Mouse (Mus musculus): ENCODE data around the gene Kif6. TPM values are rescaled to one million over a fixed set of nuclear protein-coding genes. Genes with fewer than 3 reads are reported as not detected.

Kif6 gene
- polyA plus RNA-seq, 1 experiment from 2014 or later, result 3.5 TPM

GRCm38 (mm10) chr17:49709192-49709591, 94.3 kb downstream of the Kif6 start:
- Histone ChIP-seq H3K36me3 (ENCODE audit: control insufficient read depth, insufficient read depth, low read length) (no peaks in the 10 kb centered on the region), H3K9ac (ENCODE audit: low read length) (no peak overlapping the region), H3K27me3 (ENCODE audit: control insufficient read depth, insufficient read depth, low read length) (no peaks in the 10 kb centered on the region), H3K9me3 (ENCODE audit: control insufficient read depth, low read length) (no peaks in the 10 kb centered on the region), H3K4me3 (ENCODE audit: low read depth, low read length) (no peak overlapping the region), H3K4me2 (ENCODE audit: low read depth) (no peak overlapping the region), H3K4me1 (ENCODE audit: control insufficient read depth, insufficient read depth, low read length) (no peaks in the 10 kb centered on the region), H3K27ac (ENCODE audit: low read depth, low read length) (no peak overlapping the region)
- ATAC-seq (ENCODE audit: insufficient read depth, low FRiP score, low TSS enrichment), result no peak
- no peak for DNase-seq (ENCODE audit: low spot score)
- WGBS, result 77% methylated on average over 2 of the region's 2 CpGs

GRCm38 (mm10) chr17:49710101-49710630, 95.2 kb downstream of the Kif6 start:
- Histone ChIP-seq H3K9ac (ENCODE audit: low read length) (no peak overlapping the region), H3K4me2 (ENCODE audit: low read depth) (no peak overlapping the region), H3K4me1 (ENCODE audit: control insufficient read depth, insufficient read depth, low read length) (no peaks in the 10 kb centered on the region), H3K36me3 (ENCODE audit: control insufficient read depth, insufficient read depth, low read length) (no peaks in the 10 kb centered on the region), H3K4me3 (ENCODE audit: low read depth, low read length) (no peak overlapping the region), H3K27me3 (ENCODE audit: control insufficient read depth, insufficient read depth, low read length) (no peaks in the 10 kb centered on the region), H3K27ac (ENCODE audit: low read depth, low read length) (no peak overlapping the region), H3K9me3 (ENCODE audit: control insufficient read depth, low read length) (no peaks in the 10 kb centered on the region)
- 78% methylated on average over 5 of the region's 5 CpGs for WGBS
- DNase-seq (ENCODE audit: low spot score), result no peak
- no peak for ATAC-seq (ENCODE audit: insufficient read depth, low FRiP score, low TSS enrichment)

GRCm38 (mm10) chr17:49726206-49726605, 111.3 kb downstream of the Kif6 start:
- Histone ChIP-seq H3K4me2 (ENCODE audit: low read depth) (no peak overlapping the region), H3K4me3 (ENCODE audit: low read depth, low read length) (no peak overlapping the region), H3K36me3 (ENCODE audit: control insufficient read depth, insufficient read depth, low read length) (no peaks in the 10 kb centered on the region), H3K27me3 (ENCODE audit: control insufficient read depth, insufficient read depth, low read length) (no peaks in the 10 kb centered on the region), H3K9me3 (ENCODE audit: control insufficient read depth, low read length) (no peaks in the 10 kb centered on the region), H3K27ac (ENCODE audit: low read depth, low read length) (no peak overlapping the region), H3K4me1 (ENCODE audit: control insufficient read depth, insufficient read depth, low read length) (no peaks in the 10 kb centered on the region), H3K9ac (ENCODE audit: low read length) (no peak overlapping the region)
- no peak for ATAC-seq (ENCODE audit: insufficient read depth, low FRiP score, low TSS enrichment)
- 86% methylated on average over 2 of the region's 2 CpGs for WGBS
- no peak for DNase-seq (ENCODE audit: low spot score)

- no peaks in the 10 kb centered on the region for H3K4me1 ChIP-seq (ENCODE audit: control insufficient read depth, insufficient read depth, low read length)
- H3K36me3 ChIP-seq (ENCODE audit: control insufficient read depth, insufficient read depth, low read length), result no peaks in the 10 kb centered on the region
- no peaks in the 10 kb centered on the region for H3K27me3 ChIP-seq (ENCODE audit: control insufficient read depth, insufficient read depth, low read length)
- ATAC-seq (ENCODE audit: insufficient read depth, low FRiP score, low TSS enrichment) (no peak), DNase-seq (ENCODE audit: low spot score) (no peak)
- no peak overlapping the region for H3K9ac ChIP-seq (ENCODE audit: low read length)
- no peak overlapping the region for H3K27ac ChIP-seq (ENCODE audit: low read depth, low read length)
- H3K4me2 ChIP-seq (ENCODE audit: low read depth), result no peak overlapping the region
- WGBS, result 89% methylated on average over 4 of the region's 4 CpGs
- no peak overlapping the region for H3K4me3 ChIP-seq (ENCODE audit: low read depth, low read length)
- H3K9me3 ChIP-seq (ENCODE audit: control insufficient read depth, low read length), result no peaks in the 10 kb centered on the region
Measured at GRCm38 (mm10) chr17:49726976-49727375, 112.0 kb downstream of the Kif6 start.

- H3K9ac ChIP-seq (ENCODE audit: low read length), result no peak overlapping the region
- no peaks in the 10 kb centered on the region for H3K4me1 ChIP-seq (ENCODE audit: control insufficient read depth, insufficient read depth, low read length)
- no peak for ATAC-seq (ENCODE audit: insufficient read depth, low FRiP score, low TSS enrichment)
- H3K4me3 ChIP-seq (ENCODE audit: low read depth, low read length), result no peak overlapping the region
- H3K9me3 ChIP-seq (ENCODE audit: control insufficient read depth, low read length), result no peaks in the 10 kb centered on the region
- no peaks in the 10 kb centered on the region for H3K27me3 ChIP-seq (ENCODE audit: control insufficient read depth, insufficient read depth, low read length)
- H3K4me2 ChIP-seq (ENCODE audit: low read depth), result no peak overlapping the region
- DNase-seq (ENCODE audit: low spot score), result no peak
- no peaks in the 10 kb centered on the region for H3K36me3 ChIP-seq (ENCODE audit: control insufficient read depth, insufficient read depth, low read length)
- WGBS, result 93% methylated on average over 5 of the region's 5 CpGs
- H3K27ac ChIP-seq (ENCODE audit: low read depth, low read length), result no peak overlapping the region
Measured at GRCm38 (mm10) chr17:49727428-49728045, 112.6 kb downstream of the Kif6 start.

GRCm38 (mm10) chr17:49729856-49730255, 114.9 kb downstream of the Kif6 start:
- H3K9ac ChIP-seq (ENCODE audit: low read length), result no peak overlapping the region
- WGBS, result 82% methylated on average over 1 of the region's 1 CpGs
- H3K4me1 ChIP-seq (ENCODE audit: control insufficient read depth, insufficient read depth, low read length), result no peaks in the 10 kb centered on the region
- H3K27me3 ChIP-seq (ENCODE audit: control insufficient read depth, insufficient read depth, low read length), result no peaks in the 10 kb centered on the region
- no peak overlapping the region for H3K27ac ChIP-seq (ENCODE audit: low read depth, low read length)
- no peaks in the 10 kb centered on the region for H3K9me3 ChIP-seq (ENCODE audit: control insufficient read depth, low read length)
- no peaks in the 10 kb centered on the region for H3K36me3 ChIP-seq (ENCODE audit: control insufficient read depth, insufficient read depth, low read length)
- no peak overlapping the region for H3K4me2 ChIP-seq (ENCODE audit: low read depth)
- no peak for DNase-seq (ENCODE audit: low spot score)
- no peak overlapping the region for H3K4me3 ChIP-seq (ENCODE audit: low read depth, low read length)
- no peak for ATAC-seq (ENCODE audit: insufficient read depth, low FRiP score, low TSS enrichment)

GRCm38 (mm10) chr17:49732706-49733105, 117.8 kb downstream of the Kif6 start:
- Histone ChIP-seq H3K9ac (ENCODE audit: low read length) (no peak overlapping the region), H3K4me2 (ENCODE audit: low read depth) (no peak overlapping the region), H3K36me3 (ENCODE audit: control insufficient read depth, insufficient read depth, low read length) (no peaks in the 10 kb centered on the region), H3K27me3 (ENCODE audit: control insufficient read depth, insufficient read depth, low read length) (no peaks in the 10 kb centered on the region), H3K27ac (ENCODE audit: low read depth, low read length) (no peak overlapping the region), H3K4me1 (ENCODE audit: control insufficient read depth, insufficient read depth, low read length) (no peaks in the 10 kb centered on the region), H3K4me3 (ENCODE audit: low read depth, low read length) (no peak overlapping the region), H3K9me3 (ENCODE audit: control insufficient read depth, low read length) (peaks cover 2% of the 10 kb centered on the region; the same call in 1 of the 2 replicates)
- WGBS, result 92% methylated on average over 8 of the region's 8 CpGs
- ATAC-seq (ENCODE audit: insufficient read depth, low FRiP score, low TSS enrichment) (no peak), DNase-seq (ENCODE audit: low spot score) (no peak)

- ATAC-seq (ENCODE audit: insufficient read depth, low FRiP score, low TSS enrichment) (no peak), DNase-seq (ENCODE audit: low spot score) (no peak)
- Histone ChIP-seq H3K9me3 (ENCODE audit: control insufficient read depth, low read length) (peaks cover 2% of the 10 kb centered on the region; the same call in 1 of the 2 replicates), H3K4me2 (ENCODE audit: low read depth) (no peak overlapping the region), H3K9ac (ENCODE audit: low read length) (no peak overlapping the region), H3K27me3 (ENCODE audit: control insufficient read depth, insufficient read depth, low read length) (no peaks in the 10 kb centered on the region), H3K27ac (ENCODE audit: low read depth, low read length) (no peak overlapping the region), H3K4me1 (ENCODE audit: control insufficient read depth, insufficient read depth, low read length) (no peaks in the 10 kb centered on the region), H3K4me3 (ENCODE audit: low read depth, low read length) (no peak overlapping the region), H3K36me3 (ENCODE audit: control insufficient read depth, insufficient read depth, low read length) (no peaks in the 10 kb centered on the region)
- 88% methylated on average over 6 of the region's 6 CpGs for whole genome bisulfite sequencing
Measured at GRCm38 (mm10) chr17:49734079-49734478, 119.1 kb downstream of the Kif6 start.

- H3K27ac ChIP-seq (ENCODE audit: low read depth, low read length), result no peak overlapping the region
- 94% methylated on average over 2 of the region's 2 CpGs for WGBS
- H3K36me3 ChIP-seq (ENCODE audit: control insufficient read depth, insufficient read depth, low read length), result no peaks in the 10 kb centered on the region
Measured at GRCm38 (mm10) chr17:49734776-49735175, 119.8 kb downstream of the Kif6 start.

More at GRCm38 (mm10) chr17:49734776-49735175, 119.8 kb downstream of the Kif6 start:
- Histone ChIP-seq H3K4me3 (ENCODE audit: low read depth, low read length) (no peak overlapping the region), H3K9ac (ENCODE audit: low read length) (no peak overlapping the region), H3K4me2 (ENCODE audit: low read depth) (no peak overlapping the region), H3K27me3 (ENCODE audit: control insufficient read depth, insufficient read depth, low read length) (no peaks in the 10 kb centered on the region), H3K4me1 (ENCODE audit: control insufficient read depth, insufficient read depth, low read length) (no peaks in the 10 kb centered on the region), H3K9me3 (ENCODE audit: control insufficient read depth, low read length) (peaks cover 2% of the 10 kb centered on the region; the same call in 1 of the 2 replicates)
- ATAC-seq (ENCODE audit: insufficient read depth, low FRiP score, low TSS enrichment) (no peak), DNase-seq (ENCODE audit: low spot score) (no peak)
